Mouse (Mus musculus): ENCODE measurements at regions not wholly inside any gene's neighbourhood (a gene's known extent, or its start where the extent isn't known, plus 50 kb on each side); places are given as distances from the start of the nearest gene placed in this dataset.
A peak's percentile ranks its signal among the peaks of the same experiment; 100 is the strongest.

- no peak for DNase-seq (ENCODE audit: low read depth, low spot score)
Measured at GRCm38 (mm10) chr6:98613030-98613429, 270.5 kb upstream of the Gm765 start.

GRCm38 (mm10) chr6:98609133-98609532, 266.6 kb upstream of the Gm765 start:
- no peak for DNase-seq (ENCODE audit: low read depth, low spot score)

DNA sequence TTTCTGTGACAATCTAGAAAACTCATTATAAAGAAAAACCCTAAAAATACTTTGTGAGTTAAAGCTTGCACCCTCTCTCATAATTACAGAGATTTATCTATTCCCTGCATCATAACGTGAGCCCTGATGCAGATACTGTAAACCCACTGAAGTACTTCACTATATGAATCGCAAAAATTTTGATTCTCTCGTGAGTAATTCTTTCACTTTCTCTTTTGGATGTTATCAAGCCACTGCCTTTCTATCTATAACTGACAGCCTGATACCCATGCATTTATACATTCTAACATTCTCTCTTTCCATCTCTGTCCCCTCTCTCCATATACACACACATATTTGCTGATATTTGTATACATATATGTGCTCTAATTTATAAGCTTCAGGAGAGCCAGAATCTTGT, 264.1 kb upstream of the Gm765 start:
- DNase-seq (ENCODE audit: low read depth, low spot score): no peak

- no peak for DNase-seq (ENCODE audit: low read depth, low spot score)
Measured at GRCm38 (mm10) chr6:98597612-98598011, 255.1 kb upstream of the Gm765 start.

- DNase-seq (ENCODE audit: low read depth, low spot score): no peak
Measured at GRCm38 (mm10) chr6:98590989-98591388, 248.4 kb upstream of the Gm765 start.

DNA sequence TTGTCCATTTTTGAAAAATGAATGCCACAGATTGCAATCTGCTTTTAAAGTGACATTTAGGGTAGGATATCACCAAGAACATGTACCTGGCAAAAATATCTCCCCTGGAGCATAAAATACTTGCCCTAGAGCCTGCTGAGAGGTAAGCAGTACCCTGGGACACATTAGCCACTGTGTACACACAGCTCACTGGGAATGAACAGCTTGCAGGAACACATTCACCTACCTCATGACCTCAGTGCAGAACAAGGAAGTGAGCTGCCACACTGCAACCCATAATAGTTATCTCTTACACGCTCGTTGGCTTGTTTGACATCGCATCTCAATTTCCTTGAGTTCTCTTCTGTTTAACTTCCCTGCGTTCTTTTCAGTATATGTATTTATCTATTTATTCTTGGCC, 246.4 kb upstream of the Gm765 start:
- DNase-seq (ENCODE audit: low read depth, low spot score): no peak

GRCm38 (mm10) chr6:98584541-98584940, 242.0 kb upstream of the Gm765 start:
- DNase-seq (ENCODE audit: low read depth, low spot score): no peak

DNA sequence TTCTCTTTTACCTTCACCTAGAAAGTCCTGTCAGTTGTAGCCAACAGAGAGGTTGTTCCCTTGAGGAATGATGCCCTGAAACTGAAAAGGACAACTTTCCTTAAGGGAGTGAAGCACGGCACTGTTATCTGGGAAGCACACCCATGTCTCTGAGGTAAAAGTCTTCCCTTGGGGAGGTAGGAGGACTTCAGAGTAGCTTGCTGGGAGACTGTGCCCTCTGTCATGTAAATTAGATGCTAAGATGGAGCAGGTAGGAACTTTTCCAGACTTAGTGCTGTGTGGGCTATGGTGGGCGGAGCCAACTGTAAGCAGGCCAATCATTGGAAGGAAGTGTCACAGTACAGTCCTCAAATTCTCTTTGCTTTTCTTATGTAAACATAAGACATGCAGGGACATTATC, 240.3 kb upstream of the Gm765 start:
- no peak for DNase-seq (ENCODE audit: low read depth, low spot score)

- no peak for DNase-seq (ENCODE audit: low read depth, low spot score)
Measured at GRCm38 (mm10) chr6:98575227-98575626, 232.7 kb upstream of the Gm765 start.

DNA sequence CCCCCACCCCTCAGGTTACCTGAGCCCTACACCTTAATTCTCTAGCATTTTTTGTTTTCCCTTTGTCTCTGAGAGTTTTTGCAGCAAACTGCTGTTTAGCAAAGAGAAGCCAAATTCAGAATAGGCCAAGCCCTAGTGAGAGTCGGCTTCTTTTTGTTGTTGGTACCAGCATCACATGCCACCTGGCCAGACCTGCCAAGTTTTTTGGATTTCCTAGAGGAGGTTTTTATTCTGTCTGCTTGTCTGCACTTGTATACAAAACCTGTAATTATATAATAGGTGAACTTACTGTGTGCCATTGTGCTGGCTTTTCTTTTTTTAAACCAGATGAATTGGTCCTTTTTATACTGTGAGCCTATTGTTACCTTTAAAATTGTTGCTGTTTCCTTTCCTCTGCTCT, 213.1 kb upstream of the Gm765 start:
- no peak for DNase-seq (ENCODE audit: low read depth, low spot score)

DNA sequence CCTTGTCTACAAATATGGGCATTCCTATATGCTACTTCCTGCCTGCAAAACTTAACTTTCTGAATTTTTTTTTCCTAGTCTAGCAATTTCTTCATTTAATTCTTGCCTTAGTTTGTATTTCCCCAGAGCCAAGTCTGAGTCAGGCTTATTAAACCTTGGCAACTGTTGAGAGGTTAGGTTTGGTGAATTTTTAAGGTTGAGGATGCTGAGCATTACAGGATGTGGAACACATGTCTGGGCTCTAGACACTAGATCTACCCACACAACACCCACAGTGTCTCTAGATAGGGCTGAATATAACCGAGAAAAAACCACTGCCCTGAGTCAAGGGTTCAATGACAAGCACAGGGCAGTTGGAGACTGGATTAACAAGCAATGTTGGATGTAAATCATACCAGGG, 211.4 kb upstream of the Gm765 start:
- no peak for DNase-seq (ENCODE audit: low read depth, low spot score)

GRCm38 (mm10) chr6:98551781-98552180, 209.2 kb upstream of the Gm765 start:
- DNase-seq (ENCODE audit: low read depth, low spot score): no peak

GRCm38 (mm10) chr6:98526882-98527440, 184.4 kb upstream of the Gm765 start:
- DNase-seq (ENCODE audit: low read depth, low spot score): no peak

- DNase-seq (ENCODE audit: low read depth, low spot score): peak; percentile 66
Measured at GRCm38 (mm10) chr6:98525286-98525685, 182.7 kb upstream of the Gm765 start.

GRCm38 (mm10) chr6:98524659-98525058, 182.1 kb upstream of the Gm765 start:
- no peak for DNase-seq (ENCODE audit: low read depth, low spot score)

- DNase-seq (ENCODE audit: low read depth, low spot score): no peak
Measured at GRCm38 (mm10) chr6:98521526-98521925, 179.0 kb upstream of the Gm765 start.

DNA sequence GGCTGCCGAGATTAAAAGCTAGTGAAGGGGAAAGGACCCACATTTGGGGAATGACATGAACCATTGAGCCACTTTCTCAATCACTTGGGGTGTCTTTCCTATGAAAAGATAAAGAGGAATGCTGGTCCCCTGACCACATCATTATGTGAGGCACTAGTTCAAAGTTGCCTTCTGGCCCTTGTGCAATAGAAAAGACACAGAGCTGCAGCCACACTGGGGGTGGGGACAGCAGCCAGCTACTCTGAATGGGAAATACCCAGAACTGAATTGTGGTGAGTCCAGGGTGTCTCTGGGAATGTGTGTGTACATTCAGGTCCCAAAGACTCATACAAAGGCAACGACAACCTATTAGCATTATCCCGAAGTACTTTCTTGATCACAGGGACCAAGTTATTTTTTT, 172.3 kb upstream of the Gm765 start:
- no peak for DNase-seq (ENCODE audit: low read depth, low spot score)

DNA sequence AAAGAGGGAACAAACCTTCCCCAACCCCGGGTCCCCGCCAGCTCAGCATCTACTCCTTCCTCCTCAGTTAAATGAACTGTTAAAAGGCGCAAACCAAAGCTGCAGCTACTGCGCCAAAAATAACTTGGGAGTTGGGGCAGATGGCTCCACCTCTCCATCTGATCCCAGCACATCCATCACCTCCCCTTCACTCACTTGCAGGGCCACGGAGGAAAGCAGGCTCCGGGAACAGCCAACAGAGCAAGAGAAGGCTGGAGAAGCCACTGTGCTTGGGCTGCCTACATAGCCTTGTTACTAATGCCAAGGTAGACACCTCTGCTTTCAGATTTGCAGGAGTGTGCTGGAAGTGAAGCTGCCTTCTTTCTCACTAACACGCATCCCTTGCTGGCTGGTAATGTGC, 171.8 kb upstream of the Gm765 start:
- no peak for DNase-seq (ENCODE audit: low read depth, low spot score)

DNA sequence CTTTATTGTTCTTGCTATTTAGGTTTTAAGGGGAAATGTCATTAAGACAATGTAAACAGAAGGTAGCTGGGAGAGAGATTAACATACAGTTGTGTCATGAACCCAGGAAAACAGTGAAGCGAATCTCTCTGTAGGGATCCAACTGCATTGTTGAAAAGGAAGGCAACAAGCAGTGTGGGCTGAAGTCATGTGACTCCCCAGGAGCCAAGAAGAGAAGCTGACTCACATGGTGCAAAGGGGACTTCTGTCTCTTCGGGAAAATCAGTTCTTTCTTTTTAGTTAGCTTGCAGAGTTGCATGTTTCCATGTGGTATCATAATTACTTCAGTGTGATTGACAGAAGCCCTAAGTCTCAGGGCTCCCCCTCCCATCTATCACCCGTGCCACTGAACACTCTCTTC, 170.7 kb upstream of the Gm765 start:
- DNase-seq (ENCODE audit: low read depth, low spot score): no peak

- no peak for DNase-seq (ENCODE audit: low read depth, low spot score)
Measured at GRCm38 (mm10) chr6:98502726-98503125, 160.2 kb upstream of the Gm765 start.

GRCm38 (mm10) chr6:98499721-98500120, 157.2 kb upstream of the Gm765 start:
- no peak for DNase-seq (ENCODE audit: low read depth, low spot score)

DNA sequence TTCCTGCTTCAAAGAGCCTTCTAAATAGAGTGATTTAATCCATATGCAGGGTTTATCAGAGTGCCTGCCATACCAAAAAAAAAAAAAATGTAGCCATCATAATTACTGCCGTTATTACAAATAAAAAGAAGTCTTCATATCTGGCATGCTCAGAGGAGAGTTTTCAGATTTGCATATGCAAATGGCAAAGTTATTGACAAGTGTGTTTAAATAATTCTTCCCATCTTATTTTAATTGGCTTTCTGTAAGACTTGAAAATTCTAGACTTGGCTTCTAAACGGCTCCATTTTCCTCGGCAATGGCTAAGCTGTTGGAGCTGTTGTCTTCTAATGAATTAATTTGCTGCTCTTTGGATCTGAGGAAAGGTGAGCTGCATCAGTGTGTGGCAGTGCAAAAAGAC, 144.1 kb upstream of the Gm765 start:
- DNase-seq (ENCODE audit: low read depth, low spot score): no peak

DNA sequence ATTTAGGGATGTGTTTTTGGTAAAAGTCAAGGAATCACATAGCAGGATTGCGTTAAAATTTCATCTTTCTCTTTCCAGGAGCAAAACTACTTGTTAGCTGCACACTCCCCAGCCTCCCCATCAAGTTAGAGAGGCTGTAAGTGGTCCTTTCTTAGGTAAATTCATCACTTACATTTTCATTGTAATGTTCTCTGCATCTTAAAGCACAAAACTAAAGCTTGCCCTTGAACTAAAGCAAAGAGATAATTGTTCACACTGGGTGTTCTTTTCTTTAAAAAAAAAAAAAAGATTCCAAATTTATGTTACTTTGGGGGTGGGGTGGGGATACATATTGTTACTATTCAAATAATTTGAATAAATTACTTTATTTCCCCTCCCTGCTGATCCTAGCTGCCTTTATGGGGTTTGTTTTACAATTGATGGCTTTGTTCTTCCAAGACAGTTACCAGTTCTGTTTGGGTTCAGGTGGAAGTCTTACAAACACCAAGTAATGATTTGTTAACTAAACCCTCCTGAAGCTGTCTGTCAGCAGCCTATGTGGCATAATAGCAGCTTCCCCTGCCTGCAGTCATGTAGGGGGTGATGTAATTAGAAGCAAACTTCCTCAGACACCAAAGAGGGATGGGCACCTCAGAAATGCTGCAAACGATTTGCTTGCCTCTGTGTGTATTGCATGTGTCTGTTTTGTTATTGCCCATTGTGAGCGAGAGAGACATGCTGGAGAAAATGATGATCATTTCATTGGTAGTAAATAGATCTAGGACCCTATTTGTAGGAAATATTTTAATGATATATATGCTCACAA, 141.0 kb upstream of the Gm765 start:
- DNase-seq (ENCODE audit: low read depth, low spot score): no peak

DNA sequence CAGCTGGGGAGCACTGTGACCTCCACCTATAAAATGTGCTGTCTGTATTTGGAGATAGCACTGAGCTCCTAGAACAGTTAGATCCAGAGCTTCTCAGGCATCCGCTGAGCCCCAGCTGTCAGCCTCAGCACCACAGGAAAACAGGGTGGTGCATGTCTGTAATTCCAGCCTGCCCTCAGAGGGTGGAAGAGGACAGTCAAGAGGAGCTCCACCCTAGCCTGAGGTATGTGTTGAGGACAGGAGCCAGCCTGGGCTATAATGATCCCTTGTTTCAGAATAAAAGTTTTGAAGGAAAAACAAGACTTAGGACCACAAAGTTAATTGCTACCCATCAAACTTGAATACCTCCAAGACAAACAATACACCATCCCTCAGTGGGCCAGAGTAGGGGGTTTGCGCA, 139.8 kb upstream of the Gm765 start:
- no peak for DNase-seq (ENCODE audit: low read depth, low spot score)

Data from embryo, embryonic 11.5 days (tissue).